Mouse (Mus musculus): ENCODE measurements around the gene Angptl1. TPM values are rescaled to one million over a fixed set of nuclear protein-coding genes. Genes with fewer than 3 reads are reported as not detected.

Angptl1 gene
- total and polyA plus RNA-seq, 3 experiments = 0.22 TPM; not detected in 2

DNA sequence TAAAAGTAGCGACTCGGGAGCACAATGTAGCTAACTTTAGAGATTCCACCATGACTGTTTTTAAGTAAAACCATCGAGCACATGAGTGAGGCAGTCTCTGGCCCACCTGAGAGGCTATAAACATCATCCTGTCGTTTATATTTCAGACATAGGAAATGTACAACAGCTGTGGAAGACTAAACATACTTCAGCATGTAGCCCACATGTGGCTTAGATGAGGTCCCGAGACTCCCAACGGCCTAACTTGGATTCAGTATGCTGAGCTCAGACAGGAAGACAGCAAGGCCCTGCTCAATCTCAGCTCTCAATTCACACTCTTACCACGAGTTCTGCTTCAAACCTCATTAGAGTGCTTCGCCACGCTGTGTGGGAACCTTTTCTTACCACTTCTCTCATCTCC lies 14.0 kb downstream of the Angptl1 start:
- no peak for TF ChIP-seq GATA1 (IDR thresholded peaks at IDR 0.05; ENCODE audit: borderline replicate concordance, low read length)
- no peak for TF ChIP-seq CTCF (IDR thresholded peaks at IDR 0.05; ENCODE audit: low read depth, low read length)
- DNase-seq (ENCODE audit: low spot score) = no peak
- no peak overlapping the region for H3K4me3 ChIP-seq (ENCODE audit: low read depth, low read length)
- H3K4me1 ChIP-seq (ENCODE audit: insufficient read depth, low read depth, low read length) = peaks cover 14% of the 10 kb centered on the region
- no peaks in the 10 kb centered on the region for H3K9me3 ChIP-seq (replicated peaks)
- no peaks in the 10 kb centered on the region for H3K27me3 ChIP-seq (ENCODE audit: insufficient read depth, low read length)
- H3K36me3 ChIP-seq (replicated peaks) = no peaks in the 10 kb centered on the region
- no peak for ATAC-seq (ENCODE audit: extremely low read depth, insufficient number of reproducible peaks, low FRiP score, poor library complexity, severe bottlenecking)

DNA sequence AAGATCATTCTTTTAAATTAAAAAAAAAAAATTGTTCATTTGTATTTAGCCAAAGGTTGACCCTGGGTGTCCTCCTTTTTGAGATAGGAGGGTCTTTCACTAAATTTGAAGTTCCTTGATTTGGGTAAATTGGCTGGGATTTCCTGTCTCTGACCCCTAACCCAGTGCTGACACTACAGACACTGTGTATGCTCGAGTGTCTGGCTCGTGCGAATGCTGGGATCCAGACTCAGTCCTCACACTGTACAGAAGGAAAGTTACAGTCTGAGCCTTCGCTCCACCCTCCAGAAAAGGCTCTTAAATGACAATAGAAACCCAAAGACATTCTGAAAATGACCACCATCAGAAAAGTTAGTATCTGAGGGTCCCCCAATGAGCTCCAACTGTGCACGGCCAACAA lies 14.5 kb downstream of the Angptl1 start:
- TF ChIP-seq POLR2AphosphoS5 (IDR thresholded peaks at IDR 0.05; ENCODE audit: insufficient replicate concordance, low read depth, low read length) (no peak), GATA1 (IDR thresholded peaks at IDR 0.05; ENCODE audit: borderline replicate concordance, low read length) (no peak), TAL1 (conservative IDR thresholded peaks at IDR 0.05; ENCODE audit: low read depth, low read length) (no peak), GATA2 (IDR thresholded peaks at IDR 0.05; ENCODE audit: borderline replicate concordance, low read depth, low read length) (no peak)
- DNase-seq (ENCODE audit: low spot score) = no peak
- no peak overlapping the region for H3K4me3 ChIP-seq (ENCODE audit: low read depth, low read length)
- no peak for ATAC-seq (ENCODE audit: extremely low read depth, insufficient number of reproducible peaks, low FRiP score, poor library complexity, severe bottlenecking)
- H3K9me3 ChIP-seq (replicated peaks) = no peaks in the 10 kb centered on the region
- H3K4me1 ChIP-seq (ENCODE audit: insufficient read depth, low read depth, low read length) = peaks cover 14% of the 10 kb centered on the region
- no peaks in the 10 kb centered on the region for H3K36me3 ChIP-seq (replicated peaks)
- H3K27me3 ChIP-seq (ENCODE audit: insufficient read depth, low read length) = no peaks in the 10 kb centered on the region

- H3K27me3 ChIP-seq (ENCODE audit: insufficient read depth, low read length) = no peaks in the 10 kb centered on the region
- no peaks in the 10 kb centered on the region for H3K9me3 ChIP-seq (replicated peaks)
- DNase-seq (ENCODE audit: low spot score) = no peak
- peaks cover 23% of the 10 kb centered on the region for H3K4me1 ChIP-seq (ENCODE audit: insufficient read depth, low read depth, low read length)
- ATAC-seq (ENCODE audit: extremely low read depth, insufficient number of reproducible peaks, low FRiP score, poor library complexity, severe bottlenecking) = no peak
- H3K36me3 ChIP-seq (replicated peaks) = no peaks in the 10 kb centered on the region
- TF ChIP-seq GATA2 (IDR thresholded peaks at IDR 0.05; ENCODE audit: borderline replicate concordance, low read depth, low read length) (no peak), GATA1 (IDR thresholded peaks at IDR 0.05; ENCODE audit: borderline replicate concordance, low read length) (no peak), TAL1 (conservative IDR thresholded peaks at IDR 0.05; ENCODE audit: low read depth, low read length) (no peak), POLR2AphosphoS5 (IDR thresholded peaks at IDR 0.05; ENCODE audit: insufficient replicate concordance, low read depth, low read length) (no peak), CTCF (IDR thresholded peaks at IDR 0.05; ENCODE audit: low read depth, low read length) (no peak)
- no peak overlapping the region for H3K4me3 ChIP-seq (ENCODE audit: low read depth, low read length)
Observed at GRCm38 (mm10) chr1:156854558-156854957, 16.2 kb downstream of the Angptl1 start.

DNA sequence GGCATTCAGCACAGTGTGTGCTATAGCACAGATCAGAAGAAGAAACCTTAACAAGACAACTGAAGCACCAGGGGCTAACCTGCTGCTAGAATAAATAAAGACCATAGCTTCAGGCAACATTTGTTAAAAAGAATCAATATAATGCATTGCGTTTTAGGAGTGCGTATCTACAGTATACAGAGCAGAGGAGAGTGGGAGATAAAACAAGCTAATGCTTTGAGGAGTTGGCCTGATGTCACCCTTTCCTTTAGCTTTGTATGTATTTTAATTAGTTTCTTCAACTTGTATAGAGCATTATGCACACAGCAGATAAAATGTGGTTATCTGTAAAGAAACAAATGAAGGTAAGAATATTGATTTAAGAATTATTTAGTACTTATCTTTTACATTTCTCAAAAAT lies 18.3 kb downstream of the Angptl1 start:
- ATAC-seq (ENCODE audit: extremely low read depth, insufficient number of reproducible peaks, low FRiP score, poor library complexity, severe bottlenecking) (no peak), DNase-seq (ENCODE audit: low spot score) (no peak)

DNA sequence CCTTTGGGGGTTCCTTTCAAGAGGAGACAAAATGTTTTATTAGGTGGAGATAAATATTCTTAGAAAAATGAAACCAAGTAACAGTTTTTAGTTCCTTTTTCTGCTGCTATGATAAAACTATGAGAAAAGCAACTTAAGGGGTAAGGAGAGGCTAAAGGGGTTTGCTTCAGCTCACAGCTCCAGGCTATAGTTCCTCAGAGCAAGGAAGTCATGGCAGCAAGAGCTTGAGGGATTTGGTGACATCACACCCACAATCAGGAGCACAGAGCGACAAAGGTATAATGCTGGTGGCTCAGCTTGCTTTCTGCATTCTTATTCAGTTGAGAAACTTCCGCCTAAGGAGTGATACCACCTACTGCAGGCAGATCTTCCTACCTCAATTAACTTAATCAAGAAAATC lies 20.8 kb downstream of the Angptl1 start:
- DNase-seq (ENCODE audit: low spot score) (no peak), ATAC-seq (ENCODE audit: extremely low read depth, insufficient number of reproducible peaks, low FRiP score, poor library complexity, severe bottlenecking) (no peak)
- no peak overlapping the region for H3K4me3 ChIP-seq (ENCODE audit: low read depth, low read length)
- TF ChIP-seq GATA2 (IDR thresholded peaks at IDR 0.05; ENCODE audit: borderline replicate concordance, low read depth, low read length) = no peak
- no peak for TF ChIP-seq TAL1 (conservative IDR thresholded peaks at IDR 0.05; ENCODE audit: low read depth, low read length)
- TF ChIP-seq GATA1 (IDR thresholded peaks at IDR 0.05; ENCODE audit: borderline replicate concordance, low read length) = no peak
- TF ChIP-seq CTCF (IDR thresholded peaks at IDR 0.05; ENCODE audit: low read depth, low read length) = no peak
- TF ChIP-seq POLR2AphosphoS5 (IDR thresholded peaks at IDR 0.05; ENCODE audit: insufficient replicate concordance, low read depth, low read length) = no peak
- H3K27me3 ChIP-seq (ENCODE audit: insufficient read depth, low read length) = no peaks in the 10 kb centered on the region
- H3K36me3 ChIP-seq (replicated peaks) = no peaks in the 10 kb centered on the region
- no peaks in the 10 kb centered on the region for H3K9me3 ChIP-seq (replicated peaks)
- H3K4me1 ChIP-seq (ENCODE audit: insufficient read depth, low read depth, low read length) = peaks cover 45% of the 10 kb centered on the region

More for the DNA sequence above, 18.3 kb downstream of the Angptl1 start:
- no peaks in the 10 kb centered on the region for H3K36me3 ChIP-seq (replicated peaks)
- no peaks in the 10 kb centered on the region for H3K27me3 ChIP-seq (ENCODE audit: insufficient read depth, low read length)
- no peaks in the 10 kb centered on the region for H3K9me3 ChIP-seq (replicated peaks)
- peaks cover 37% of the 10 kb centered on the region for H3K4me1 ChIP-seq (ENCODE audit: insufficient read depth, low read depth, low read length)
- no peak overlapping the region for H3K4me3 ChIP-seq (ENCODE audit: low read depth, low read length)
- TF ChIP-seq GATA2 (IDR thresholded peaks at IDR 0.05; ENCODE audit: borderline replicate concordance, low read depth, low read length) = no peak
- TF ChIP-seq CTCF (IDR thresholded peaks at IDR 0.05; ENCODE audit: low read depth, low read length) = no peak
- TF ChIP-seq POLR2AphosphoS5 (IDR thresholded peaks at IDR 0.05; ENCODE audit: insufficient replicate concordance, low read depth, low read length) = no peak
- TF ChIP-seq GATA1 (IDR thresholded peaks at IDR 0.05; ENCODE audit: borderline replicate concordance, low read length) = no peak
- TF ChIP-seq TAL1 (conservative IDR thresholded peaks at IDR 0.05; ENCODE audit: low read depth, low read length) = no peak

DNA sequence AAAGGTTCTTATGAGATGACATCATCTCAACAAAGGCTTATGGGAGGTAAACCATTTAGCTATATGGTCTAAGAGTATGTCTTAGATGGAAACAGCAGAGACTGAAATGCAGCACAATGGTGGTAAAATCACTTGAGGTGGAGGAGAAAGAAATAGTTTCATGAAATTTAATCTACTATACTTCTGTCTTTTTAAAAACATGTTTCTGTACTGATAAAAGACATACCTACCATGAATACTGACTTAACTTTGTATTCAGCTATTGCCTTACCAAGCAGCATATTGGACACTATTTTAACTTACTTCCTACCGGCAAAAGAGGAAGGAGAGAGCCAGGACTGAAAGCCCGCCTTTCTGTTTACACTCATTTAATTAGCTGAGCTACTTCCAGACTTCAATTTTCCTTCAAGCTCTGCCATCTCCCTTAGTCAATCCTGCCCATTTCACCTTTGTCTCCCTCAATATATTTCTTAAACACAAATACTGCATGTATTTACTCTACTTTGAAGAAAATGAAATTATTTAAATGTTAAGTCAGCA lies 21.4 kb downstream of the Angptl1 start:
- Histone ChIP-seq H3K27me3 (ENCODE audit: insufficient read depth, low read length) (no peaks in the 10 kb centered on the region), H3K4me1 (ENCODE audit: insufficient read depth, low read depth, low read length) (peaks cover 45% of the 10 kb centered on the region), H3K9me3 (replicated peaks) (no peaks in the 10 kb centered on the region), H3K36me3 (replicated peaks) (no peaks in the 10 kb centered on the region), H3K4me3 (ENCODE audit: low read depth, low read length) (no peak overlapping the region)
- ATAC-seq (ENCODE audit: extremely low read depth, insufficient number of reproducible peaks, low FRiP score, poor library complexity, severe bottlenecking) = no peak
- no peak for DNase-seq (ENCODE audit: low spot score)
- TF ChIP-seq POLR2AphosphoS5 (IDR thresholded peaks at IDR 0.05; ENCODE audit: insufficient replicate concordance, low read depth, low read length) (no peak), GATA1 (IDR thresholded peaks at IDR 0.05; ENCODE audit: borderline replicate concordance, low read length) (no peak), TAL1 (conservative IDR thresholded peaks at IDR 0.05; ENCODE audit: low read depth, low read length) (no peak), CTCF (IDR thresholded peaks at IDR 0.05; ENCODE audit: low read depth, low read length) (no peak), GATA2 (IDR thresholded peaks at IDR 0.05; ENCODE audit: borderline replicate concordance, low read depth, low read length) (no peak)

Measured in G1E (cell line).